Mouse (Mus musculus): Measurements from ENCODE around the gene Maml2.

DNA sequence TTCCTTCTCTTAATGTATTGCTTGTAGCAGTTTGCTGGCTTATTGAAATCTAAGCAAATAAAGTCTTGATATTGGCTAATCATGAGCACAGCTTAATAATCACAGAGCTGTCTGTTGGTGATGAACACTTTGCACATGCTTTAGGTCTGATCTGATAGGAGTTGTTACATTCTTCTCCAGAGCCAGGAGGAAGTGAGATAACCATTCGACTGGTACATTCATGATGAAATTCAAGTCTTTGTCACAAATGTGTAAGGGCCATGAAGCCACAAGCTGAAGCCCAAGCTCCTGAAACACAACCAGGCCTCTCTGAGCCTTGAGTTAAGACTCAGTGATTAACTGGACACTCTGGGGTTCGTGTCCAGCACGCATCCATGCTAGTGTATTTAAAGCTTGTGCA lies 225.3 kb downstream of the Maml2 start:
- TF ChIP-seq CTCF (IDR thresholded peaks at IDR 0.05), result no peak
- no peak for TF ChIP-seq EP300 (IDR thresholded peaks at IDR 0.05)

Measured in lung, postnatal 0 days (tissue).